Mouse (Mus musculus) 416B (cell line): ENCODE data around the gene Manbal.
"Not testable (repeated sequence)": the region's sequence is repeated elsewhere in the genome, so short reads cannot be mapped to it uniquely, and the experiment has no call there.

Experiments used
- DNase-seq: peaks from one replicate; pipeline ENCODE4 v3.0.0; 2011; ENCODE audit warnings: low read depth

Gene Manbal

GRCm38 (mm10) chr2:157367991-157368390 is 597 bp downstream of the Manbal start:
- DNase-seq, result peak; percentile 56

GRCm38 (mm10) chr2:157371696-157372095 is 4.3 kb downstream of the Manbal start:
- no peak for DNase-seq

- no peak for DNase-seq
These were observed 6.3 kb downstream of the Manbal start for GRCm38 (mm10) chr2:157373681-157374080.

- DNase-seq, result no peak
These were observed 7.7 kb downstream of the Manbal start for GRCm38 (mm10) chr2:157375051-157375450.

- DNase-seq, result no peak
These were observed 8.7 kb downstream of the Manbal start for GRCm38 (mm10) chr2:157375794-157376757.

DNA sequence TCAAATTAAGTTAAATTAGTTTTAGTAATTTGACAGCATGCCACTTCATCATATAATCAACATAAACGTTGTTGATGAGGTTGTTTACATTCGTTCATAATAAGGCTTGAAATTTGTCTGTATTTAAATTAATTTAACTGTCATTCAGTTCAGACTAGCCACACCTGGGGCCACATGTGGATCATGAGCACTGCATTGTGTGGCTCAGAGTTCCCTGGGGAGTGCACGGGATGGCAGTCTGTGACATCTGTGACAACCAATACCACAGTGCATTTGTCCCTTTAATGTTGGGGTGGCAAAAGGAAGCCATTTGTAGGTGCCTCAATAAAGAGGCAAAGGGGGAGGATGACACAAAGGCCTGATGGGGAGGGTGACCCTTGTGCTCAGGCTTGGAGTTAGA is 9.6 kb downstream of the Manbal start:
- no peak for DNase-seq

DNA sequence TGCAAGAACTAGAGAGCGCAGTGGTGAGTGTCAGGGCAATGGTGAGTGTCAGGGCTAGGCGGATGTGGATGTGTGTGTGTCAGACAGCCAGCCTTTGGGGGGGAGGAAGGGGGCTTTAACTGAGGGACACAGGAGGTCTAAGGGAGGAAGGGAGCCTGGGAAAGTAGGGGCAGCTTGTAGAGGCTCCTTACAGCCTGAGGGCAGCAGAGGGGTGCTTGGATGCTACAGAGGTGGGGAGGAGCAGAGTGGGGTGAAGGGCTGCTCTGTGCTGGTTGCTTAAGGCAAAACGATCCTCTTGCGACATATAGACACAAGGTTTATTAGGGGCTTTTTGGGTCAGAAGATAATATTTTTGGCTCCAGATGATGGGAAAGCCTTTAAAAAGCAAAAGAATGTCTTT is 17.4 kb downstream of the Manbal start:
- no peak for DNase-seq

- not testable (repeated sequence) for DNase-seq
These were observed 21.7 kb downstream of the Manbal start for GRCm38 (mm10) chr2:157388901-157389590.

- no peak for DNase-seq
These were observed 22.2 kb downstream of the Manbal start for GRCm38 (mm10) chr2:157389591-157389921.

DNA sequence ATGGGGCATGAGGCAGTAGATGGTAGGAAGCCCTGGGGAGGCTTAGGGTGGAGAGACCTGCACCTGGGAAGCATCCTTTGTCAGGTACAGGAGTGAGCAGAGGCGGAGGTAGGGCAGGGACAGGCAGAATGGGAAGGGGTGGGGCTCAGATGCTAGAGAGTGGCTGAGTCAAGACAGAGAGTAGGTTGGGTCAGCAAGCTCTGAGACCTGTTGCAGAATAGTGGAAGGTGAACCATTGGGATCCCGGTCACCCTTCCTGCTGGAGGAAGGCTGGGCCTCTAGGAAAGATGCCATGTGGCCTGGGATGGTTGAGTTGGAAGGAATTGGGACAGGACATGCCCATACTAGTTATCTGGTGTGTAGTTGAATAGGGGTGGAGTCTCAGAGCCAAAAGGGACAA is 24.9 kb downstream of the Manbal start:
- no peak for DNase-seq

GRCm38 (mm10) chr2:157393549-157393948 is 26.2 kb downstream of the Manbal start:
- no peak for DNase-seq

DNA sequence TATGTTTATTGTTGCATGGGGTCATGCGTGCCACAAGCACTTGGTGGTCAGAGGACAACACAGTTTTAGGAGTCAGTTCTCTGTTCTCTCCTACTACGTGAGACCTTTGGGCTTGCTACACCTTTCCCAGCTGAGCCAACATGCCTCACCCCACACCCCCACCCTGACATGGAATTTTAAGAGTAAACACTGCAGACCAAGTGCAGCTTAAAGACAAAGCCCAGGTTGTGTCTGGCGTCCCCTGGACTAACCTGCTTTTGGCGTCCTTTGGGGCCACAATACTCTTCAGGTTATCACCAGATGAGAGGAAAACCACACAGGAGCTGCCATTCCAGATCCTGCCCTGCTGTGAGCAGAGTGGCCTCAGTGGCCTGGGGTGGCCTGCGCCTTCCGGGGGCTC is 27.5 kb downstream of the Manbal start:
- no peak for DNase-seq

DNA sequence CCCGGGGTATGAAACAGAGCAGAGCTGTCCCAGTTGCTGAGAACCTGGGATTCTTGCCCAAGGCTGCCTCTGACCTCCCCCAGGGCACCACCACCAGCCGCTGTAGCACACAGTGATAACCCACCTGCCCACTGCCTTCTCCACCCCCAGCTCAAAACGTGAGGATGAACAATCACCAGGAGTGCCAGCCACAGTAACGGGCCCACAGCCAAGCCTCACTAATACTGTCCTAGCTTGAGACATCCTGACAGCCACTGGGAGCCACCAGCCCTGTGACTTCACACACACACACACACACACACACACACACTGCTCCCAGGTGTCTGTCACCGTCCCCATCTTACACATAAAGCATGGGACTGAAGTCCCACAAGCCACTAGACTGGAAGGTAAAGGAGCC is 28.0 kb downstream of the Manbal start:
- no peak for DNase-seq

DNA sequence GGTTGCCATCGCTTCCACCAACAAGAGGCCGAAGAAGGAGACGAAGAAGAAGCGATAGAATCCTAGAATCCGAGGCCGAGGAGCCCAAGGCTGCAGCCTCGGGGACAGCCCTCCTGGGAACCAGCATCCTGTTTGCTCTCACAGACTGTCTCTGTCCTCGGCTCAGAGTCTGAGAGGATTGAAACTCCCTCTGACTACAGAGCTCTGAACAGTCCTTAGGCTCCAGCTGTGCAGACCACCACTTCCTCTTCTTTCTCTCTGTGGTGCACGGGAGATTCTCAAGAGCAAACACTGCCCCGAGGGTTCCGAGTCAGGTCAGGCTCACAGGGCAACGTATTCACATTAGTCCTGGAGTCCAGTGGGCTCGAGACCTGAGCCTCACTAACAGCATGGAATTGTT is 28.6 kb downstream of the Manbal start:
- no peak for DNase-seq

- DNase-seq, result no peak
These were observed 30.0 kb downstream of the Manbal start for GRCm38 (mm10) chr2:157397376-157397775.

DNA sequence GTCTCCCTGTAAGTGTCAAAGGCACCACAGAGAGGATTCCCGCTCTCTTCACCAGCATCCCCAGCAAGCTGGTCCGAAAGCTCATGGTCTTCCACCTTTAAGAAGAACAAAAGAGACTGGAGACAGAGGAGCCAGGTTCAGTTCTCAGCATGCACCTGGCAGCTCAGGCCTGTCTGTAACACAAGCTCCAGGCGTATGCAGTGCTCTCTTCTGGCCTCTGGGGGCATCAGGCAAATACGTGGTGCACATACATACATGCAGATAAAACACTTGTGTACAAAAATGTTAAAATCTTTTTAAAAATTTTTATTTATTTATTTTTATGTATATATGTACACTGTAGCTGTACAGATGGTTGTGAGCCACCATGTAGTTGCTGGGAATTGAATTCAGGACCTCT is 31.1 kb downstream of the Manbal start:
- no peak for DNase-seq

- DNase-seq, result no peak
These were observed 32.4 kb downstream of the Manbal start for GRCm38 (mm10) chr2:157399797-157400196.

DNA sequence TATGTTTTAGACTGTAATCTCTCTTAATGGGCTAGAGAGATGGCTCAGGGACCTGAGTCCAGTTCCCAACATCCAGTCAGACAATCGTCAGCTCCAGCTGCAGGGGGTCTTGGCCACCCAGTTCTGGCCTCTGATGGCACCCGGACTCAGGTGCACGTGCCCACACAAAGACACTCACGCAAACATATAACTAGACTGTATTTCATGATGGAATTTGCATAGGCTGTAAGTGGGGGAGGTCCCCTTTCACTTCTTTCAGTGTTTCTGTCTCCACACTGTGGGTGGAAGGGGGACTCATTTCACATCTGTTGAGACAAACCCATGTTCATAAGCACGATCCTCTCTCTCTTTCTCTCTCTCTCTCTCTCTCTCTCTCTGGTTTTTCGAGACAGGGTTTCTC is 33.1 kb downstream of the Manbal start:
- no peak for DNase-seq

- no peak for DNase-seq
These were observed 33.9 kb downstream of the Manbal start for GRCm38 (mm10) chr2:157401261-157401660.

- DNase-seq, result no peak
These were observed 40.2 kb downstream of the Manbal start for GRCm38 (mm10) chr2:157407596-157407995.

DNA sequence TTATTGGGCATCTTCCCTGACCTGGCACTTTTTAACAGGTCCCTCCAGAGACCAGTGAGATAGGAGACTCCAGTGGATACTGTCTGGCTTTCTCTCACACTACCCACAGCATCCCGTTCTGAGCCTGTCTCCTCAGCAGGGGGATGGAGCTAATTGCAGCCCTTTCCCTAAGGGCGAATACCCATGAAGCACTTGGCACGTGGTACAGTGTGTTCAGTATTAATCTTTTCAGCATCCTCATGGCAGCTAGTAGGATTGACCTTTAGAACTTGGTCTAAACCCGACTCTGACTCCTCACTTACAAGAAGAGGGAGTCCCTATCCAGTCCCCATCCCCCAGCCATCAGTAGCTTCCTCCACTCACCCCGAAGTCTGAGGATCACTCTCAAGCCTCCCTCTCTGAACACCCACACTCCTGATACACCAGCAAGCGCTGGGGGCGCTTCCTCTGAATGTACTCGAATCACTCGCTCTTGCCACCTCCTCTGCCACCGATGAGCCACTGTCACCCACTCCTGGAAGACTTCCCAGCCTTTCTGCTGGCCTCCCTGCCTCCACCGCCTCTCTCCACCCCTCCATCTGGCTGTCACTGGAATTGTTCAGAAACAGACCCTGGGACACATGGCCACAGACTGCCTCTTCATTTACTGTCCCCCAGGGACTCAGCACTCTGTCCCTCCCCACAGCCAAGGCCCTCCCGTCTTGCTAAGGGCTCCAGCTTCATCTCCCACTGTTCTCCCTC is 42.6 kb downstream of the Manbal start:
- no peak for DNase-seq

DNA sequence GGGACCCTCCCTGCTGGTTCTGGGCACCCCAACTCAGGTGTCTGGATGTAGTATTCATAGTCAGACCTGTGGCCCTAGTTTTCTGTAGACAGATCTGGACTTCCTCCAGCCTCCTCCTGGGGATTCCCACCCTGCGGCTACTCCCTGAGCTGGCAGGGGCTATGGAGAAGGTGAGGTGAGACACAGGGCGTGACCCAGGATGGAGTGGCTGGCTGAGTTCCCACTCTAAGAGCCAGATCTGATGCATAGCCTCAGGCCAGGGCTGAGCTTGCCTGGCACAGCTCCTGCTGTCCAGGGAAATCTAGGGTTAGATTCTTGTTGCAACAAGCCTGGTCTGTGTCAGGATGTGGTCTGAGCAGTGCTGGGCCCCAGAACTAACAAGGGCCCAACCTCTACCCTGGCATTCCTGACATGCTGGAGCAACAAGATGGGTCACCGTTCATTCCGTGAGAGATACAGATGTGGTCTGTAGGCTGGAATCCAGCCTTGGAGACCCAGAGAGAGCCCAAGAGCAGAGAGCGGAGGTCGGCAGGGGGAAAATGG is 43.8 kb downstream of the Manbal start:
- DNase-seq, result no peak
